Mouse (Mus musculus): ENCODE results near the gene 2010111I01Rik.
"Not testable (repeated sequence)": the region's sequence is repeated elsewhere in the genome, so short reads cannot be mapped to it uniquely, and the experiment has no call there.

The 2010111I01Rik gene

DNA sequence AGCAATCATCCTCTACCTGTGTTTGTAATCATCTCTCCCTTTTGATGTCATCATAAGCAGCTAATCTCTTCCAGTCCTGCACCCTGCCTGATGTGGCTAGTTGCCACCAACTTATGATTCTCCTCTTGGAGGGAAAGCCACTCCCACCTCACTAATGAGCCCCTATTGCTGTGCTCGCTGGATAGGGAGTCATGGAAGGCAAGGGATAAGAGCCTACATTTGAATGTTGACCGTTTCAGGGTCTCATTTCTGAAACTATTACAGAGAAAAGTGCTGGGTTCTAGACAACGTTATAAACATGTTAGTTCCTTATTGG, 109.9 kb downstream of the 2010111I01Rik start:
- DNase-seq (ENCODE audit: low read depth, low spot score): no peak

DNA sequence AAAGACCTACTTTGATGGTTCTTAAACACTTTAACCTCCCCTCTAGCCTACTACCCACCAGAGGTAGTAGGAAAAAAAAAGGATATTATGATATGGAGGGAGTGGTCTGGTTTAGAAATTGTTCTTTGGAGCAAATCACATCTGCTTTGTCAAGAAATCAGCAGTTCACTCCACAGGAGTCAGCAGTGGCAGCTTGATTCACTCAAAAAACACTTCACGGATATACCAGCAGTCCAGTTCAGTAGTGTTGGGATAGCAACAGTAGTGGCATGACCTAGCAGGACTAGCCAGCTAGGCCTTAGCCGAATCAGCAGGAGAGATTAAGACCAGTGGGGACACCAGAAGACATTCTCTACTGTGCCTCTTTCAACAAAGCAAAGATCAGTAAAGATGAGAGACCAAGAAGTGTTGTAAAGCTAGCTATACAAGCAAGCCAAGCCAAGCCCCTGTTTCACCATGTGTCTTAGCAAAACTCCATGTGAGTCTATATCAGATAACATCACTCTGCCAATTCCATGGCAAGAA, 110.7 kb downstream of the 2010111I01Rik start:
- no peak for DNase-seq (ENCODE audit: low read depth, low spot score)

DNA sequence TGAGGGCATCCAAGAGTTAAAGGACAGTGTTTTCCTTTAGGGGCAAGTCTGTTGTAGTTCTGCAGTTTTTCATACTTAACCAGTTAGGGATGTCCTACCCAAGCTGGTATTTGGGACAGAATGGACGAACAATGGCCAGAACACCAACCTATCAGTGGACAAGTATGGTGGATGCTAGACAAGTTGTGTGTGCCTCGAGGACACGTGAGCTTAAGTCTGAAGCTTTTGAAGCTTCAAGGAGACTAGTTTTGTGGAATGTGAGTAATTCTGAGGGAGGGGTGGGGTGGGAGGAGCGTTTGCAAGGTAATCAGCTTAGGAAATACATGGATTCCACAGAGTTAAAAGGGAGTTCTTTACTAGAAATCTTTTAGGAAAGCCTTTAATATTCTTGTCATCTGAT, 115.5 kb downstream of the 2010111I01Rik start:
- DNase-seq (ENCODE audit: low read depth, low spot score): no peak

DNA sequence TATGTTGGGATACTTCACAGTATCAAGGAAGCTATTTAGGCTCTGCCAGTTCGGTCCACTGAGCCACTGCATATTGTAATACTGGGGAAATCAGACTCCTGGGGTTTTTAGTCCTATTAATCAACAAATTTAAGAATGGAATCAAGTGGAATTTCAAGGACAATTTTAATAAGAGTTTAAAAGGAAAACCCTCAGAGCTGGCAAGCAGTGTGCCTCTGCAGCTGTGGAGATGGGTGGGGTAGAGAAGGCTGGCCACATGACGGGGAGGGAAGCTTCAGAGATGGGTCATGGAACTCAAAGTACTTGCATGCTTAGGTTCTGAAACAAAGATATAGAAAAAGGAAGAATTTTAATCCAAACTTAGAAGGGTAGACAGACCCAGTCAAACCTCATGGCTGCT, 116.1 kb downstream of the 2010111I01Rik start:
- no peak for DNase-seq (ENCODE audit: low read depth, low spot score)

DNA sequence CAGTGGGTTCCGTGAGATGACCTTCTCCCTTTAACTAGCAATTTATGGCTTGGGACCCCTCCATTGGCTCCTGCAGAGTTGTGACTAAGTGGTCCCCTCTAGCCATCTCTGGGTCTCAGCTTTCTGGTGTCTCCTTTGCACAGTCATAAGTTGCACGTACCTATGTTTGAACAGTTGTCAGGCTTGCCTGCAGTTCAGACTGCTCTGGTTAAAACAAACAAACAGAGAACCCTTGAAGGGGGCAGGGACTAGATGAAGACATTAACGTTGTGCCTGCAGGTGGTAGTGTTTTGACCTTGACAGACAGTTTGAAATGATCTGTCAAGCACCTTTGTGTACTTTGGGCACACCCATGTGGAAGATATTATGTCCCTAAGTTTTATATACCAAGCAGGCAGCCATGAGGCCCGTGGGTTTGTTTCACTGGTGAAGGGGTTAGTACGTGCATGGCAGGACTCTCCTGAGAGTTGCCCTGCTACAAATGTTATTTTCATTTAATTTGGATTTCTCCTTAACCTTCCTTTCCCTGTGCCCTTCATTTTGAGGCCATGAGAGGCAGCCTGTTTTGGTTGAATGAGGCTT, 118.0 kb downstream of the 2010111I01Rik start:
- no peak for DNase-seq (ENCODE audit: low read depth, low spot score)

DNA sequence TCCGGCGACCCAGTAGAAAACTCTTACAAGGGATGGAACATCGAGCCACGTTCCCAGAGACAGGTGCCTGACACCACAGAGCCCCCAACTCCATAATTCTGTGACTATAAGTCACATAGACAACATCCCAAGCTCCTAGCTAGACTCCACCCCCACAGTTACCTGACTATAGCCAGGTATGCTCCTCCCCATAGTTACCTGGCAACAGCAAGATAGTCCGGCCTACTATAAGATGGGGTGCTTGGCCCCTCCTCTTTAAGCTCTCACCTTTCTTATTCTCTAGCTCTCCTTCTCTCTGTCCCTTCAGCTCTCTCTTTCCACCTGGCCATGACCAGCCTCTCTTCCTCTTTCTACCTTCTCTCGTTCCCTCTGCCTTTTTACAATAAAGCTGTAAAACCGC, 118.4 kb downstream of the 2010111I01Rik start:
- DNase-seq (ENCODE audit: low read depth, low spot score): not testable (repeated sequence)

DNA sequence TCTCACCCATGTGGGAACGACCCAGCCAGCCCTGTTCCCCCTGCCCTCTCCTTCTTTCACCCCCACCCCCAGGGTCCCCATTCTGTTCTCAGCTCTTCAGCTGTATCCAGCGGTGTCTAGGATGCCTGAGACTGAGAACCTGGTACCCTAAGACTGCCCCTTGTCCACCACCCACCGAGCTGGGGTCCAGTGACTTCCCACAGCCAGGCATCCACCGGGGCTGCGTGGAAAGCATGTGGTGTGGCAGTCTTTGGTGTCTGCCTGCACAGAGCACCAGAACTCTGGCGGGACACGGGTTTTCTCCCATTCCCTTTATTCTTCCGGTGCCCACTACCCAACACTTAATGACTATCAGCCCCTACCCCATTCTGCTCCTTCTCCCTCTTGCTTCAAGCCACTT, 119.0 kb downstream of the 2010111I01Rik start:
- DNase-seq (ENCODE audit: low read depth, low spot score): no peak

DNA sequence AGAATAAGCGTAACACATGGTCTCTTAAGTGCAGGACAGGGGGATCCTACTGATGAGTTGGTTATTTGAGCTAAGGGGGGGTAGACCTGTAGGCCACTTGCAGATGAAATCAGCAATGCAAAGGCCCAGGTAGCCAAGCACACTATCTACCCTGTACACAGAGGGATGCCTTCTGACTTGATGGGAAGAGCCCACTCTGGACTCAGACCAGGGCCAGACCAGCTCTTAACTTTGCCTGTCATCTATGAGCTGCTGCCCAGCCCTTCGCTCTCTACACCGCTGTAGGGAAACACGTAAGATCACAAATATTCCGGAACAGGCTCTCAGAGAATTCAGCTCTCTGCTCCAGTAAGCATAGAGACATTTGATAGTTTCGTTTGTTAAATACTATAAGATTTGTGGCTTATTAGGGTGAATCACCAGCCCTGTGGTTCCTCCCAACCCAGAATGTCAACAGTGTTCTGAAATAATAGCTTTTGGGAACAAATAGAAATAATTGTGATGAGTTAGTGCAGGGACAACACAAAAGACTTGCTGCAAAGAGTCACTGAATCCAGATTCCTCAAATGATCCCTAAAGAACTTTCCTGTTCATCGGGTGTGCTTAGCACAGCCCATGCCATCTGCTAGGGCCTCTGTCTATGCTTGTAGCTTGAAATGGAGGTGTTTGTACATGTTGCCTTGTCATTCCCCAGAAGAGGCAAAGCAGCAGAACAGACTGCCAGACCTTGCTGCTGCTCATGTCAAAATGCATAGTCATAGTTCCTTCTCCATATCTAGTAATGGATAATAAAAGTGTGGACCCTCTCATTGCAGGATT, 123.4 kb downstream of the 2010111I01Rik start:
- no peak for DNase-seq (ENCODE audit: low read depth, low spot score)

DNA sequence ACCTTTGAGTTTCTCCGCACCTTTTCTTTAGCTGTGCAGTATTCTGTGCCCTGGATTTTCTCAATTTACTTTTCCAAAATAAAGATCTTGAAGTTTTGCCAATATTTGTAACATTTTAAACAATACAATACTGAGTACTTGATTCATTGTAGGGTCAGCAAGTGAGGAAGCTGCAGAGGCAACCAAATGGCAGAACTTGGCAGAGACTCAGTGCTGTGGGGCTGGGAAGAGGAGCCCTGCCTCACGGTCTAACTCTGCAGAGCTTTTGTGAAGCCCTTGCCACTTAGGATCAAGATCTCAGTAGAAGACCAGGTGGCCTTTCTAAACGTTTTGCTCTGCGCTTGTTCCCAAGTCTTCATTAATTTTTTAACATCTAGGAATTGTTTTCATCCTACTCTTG, 124.8 kb downstream of the 2010111I01Rik start:
- no peak for DNase-seq (ENCODE audit: low read depth, low spot score)

DNA sequence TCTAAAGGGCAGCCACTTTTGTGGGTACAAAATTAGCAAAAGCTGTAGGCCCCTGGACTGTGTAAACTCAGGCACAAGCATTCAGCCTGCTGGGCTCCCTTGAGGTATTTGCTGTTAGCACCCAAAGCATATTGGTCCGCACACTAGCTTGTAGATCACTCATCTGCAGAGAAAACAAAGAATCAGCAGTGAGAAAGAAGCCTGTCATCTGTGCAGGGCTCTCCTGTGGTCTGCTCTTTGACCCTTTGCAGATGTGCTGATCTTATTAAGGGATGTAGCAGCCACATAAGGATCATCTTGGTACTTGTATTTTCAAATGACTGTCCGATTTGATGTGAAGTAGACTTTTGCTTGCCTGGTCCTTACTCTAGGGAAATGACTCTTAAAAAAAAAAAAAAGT, 126.6 kb downstream of the 2010111I01Rik start:
- DNase-seq (ENCODE audit: low read depth, low spot score): no peak

DNA sequence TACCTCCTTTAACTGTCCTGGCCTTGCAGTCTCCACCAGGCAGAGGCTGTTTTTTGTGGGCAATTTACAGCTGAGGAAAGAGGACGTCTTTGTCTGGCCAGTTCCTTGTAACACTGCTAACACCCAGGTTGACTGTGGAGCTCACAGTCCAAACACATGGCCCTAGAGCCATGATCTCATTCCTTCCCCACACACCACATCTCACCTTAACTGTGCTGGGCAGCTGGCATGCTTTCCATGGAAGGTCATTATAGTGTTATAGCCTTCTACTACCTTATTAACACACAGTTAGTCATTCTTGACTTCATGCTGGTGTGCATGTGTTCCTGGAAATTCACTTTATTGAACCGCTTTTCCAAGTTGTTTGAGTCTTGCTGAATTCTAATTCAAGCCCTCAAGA, 127.6 kb downstream of the 2010111I01Rik start:
- no peak for DNase-seq (ENCODE audit: low read depth, low spot score)

DNA sequence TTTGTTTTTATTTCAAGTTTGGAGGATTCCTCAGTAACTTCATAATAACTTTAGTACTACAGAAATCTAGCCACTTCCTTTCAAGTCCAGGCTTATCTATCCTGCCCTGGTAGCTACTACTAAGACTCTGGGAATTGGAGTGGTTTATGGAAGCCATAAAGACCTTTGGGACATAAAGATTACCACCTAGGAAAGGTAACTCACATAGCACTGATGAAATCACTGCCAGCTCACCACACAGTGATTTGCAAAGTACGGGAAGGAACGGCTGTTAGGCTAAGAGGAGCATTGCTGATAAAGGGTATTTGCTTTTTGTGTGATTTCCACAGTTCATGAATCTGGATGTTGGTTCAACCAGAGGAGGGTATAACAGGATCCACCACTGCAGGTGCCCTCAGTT, 128.2 kb downstream of the 2010111I01Rik start:
- DNase-seq (ENCODE audit: low read depth, low spot score): no peak

DNA sequence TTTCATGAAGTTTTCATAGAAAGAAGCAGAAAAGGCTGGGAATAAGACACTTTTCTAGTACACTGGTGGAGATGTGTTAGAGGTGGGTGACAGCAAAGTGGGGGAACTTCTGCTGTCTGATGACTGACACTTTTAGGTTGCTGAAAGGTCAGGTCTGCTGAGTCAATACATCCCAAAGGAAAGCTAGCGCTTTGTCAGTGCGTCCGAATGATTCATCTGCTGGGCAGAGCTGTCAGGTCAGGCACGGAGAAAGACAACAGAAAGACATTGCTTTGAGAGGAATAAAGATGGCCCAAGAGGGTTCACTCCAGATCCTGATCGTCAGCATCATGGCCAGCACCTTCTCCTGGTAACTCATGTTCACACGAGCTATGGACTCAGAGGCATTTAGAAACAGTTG, 128.9 kb downstream of the 2010111I01Rik start:
- no peak for DNase-seq (ENCODE audit: low read depth, low spot score)

DNA sequence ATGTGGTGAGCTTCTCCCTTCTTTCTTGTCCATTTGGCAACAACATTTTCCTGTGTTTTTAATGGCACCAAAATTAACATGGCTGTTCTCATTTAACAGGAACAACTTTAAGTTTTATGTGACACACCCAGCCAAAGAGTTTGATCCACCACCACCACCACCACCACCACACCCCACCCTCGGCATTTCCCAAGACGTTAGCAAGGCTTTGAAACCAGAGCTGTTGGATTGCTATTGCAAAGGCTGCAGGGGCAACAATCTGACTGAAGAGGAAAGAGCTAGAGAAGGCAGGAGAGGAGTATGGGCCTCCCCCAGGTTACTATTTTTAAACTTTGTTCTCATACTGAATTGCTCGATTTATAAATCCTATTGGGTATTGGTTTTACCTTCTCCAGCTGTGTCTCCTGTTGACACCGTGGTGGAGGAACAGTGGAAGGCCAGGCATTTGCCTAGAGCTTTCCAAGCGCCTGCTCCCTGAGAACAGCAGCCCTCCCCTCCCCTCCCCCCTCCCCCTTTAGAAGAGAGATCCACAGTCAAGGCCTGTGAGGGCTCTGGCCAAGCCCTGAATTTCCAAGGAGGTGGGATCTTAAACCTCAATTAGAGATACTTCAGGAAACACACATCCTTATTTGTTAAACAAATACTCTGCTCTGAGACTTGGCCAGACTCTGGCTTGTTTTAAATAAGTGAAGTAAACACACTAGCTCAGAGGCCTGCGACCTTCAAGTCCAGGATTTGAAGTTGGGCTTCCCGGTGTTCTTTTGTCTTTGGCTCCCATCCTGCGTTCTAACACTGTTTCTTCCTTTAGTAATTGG, 129.8 kb downstream of the 2010111I01Rik start:
- peak; percentile 49 for DNase-seq (ENCODE audit: low read depth, low spot score)

DNA sequence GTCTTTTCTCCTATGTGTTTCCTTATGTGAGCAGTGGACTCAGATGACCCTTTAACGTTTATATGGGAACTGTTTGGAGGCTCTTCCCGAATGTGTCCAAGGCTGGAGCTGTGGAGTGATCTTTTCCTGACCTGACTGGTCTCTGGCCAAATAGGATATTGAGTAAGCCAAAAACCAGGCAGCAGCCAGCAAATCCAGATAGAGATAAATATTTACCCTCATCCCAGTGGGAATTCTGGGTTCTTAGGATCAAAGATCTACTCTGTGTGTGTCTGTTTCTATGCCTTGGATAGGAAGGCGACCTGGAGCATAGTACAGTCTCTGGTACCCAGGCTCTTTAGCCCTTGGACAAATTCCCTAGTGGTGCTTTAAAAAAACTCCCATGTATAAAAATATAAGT, 132.1 kb downstream of the 2010111I01Rik start:
- DNase-seq (ENCODE audit: low read depth, low spot score): no peak

DNA sequence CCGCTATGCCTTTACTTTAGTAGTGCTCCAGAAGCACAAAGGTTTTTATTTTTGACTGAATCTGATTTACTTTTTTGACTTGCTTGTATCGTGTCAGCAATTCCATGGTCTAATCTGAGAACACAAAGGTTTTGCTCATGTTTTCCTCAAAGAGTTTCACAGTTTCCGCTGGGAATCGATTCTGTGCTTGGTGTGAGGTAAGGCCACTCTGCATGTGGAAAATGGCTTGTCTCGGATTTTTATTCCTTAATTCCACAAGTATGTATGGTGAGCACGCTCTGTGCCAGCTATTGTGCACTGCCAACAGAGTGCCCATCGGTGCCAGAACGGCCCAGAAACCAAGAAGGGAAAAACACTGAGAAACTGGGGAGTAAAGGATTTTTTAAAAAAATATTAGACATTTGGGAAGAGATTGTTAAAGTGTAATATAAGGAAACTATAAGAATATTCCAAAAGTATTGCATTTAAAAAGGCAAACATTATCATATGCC, 132.8 kb downstream of the 2010111I01Rik start:
- no peak for DNase-seq (ENCODE audit: low read depth, low spot score)

DNA sequence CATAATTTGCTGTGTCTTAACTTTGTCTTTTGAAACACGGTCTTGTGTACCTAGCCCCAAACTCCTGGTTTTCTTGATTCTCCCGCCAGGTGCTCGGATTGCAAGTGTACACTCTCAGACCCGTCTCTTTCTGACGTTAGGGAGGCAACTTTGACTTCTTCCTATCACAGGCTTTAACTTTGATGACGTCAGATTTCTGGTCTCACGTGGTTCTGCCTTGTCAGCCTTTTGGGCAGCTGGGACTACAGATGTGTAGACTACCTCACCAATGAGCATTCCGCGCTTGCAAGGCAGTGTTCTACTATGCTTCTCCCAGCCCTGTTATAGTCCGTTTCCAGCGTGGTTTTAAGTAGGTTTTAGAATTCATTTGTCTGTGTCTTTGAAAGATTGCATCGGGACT, 137.1 kb downstream of the 2010111I01Rik start:
- no peak for DNase-seq (ENCODE audit: low read depth, low spot score)

DNA sequence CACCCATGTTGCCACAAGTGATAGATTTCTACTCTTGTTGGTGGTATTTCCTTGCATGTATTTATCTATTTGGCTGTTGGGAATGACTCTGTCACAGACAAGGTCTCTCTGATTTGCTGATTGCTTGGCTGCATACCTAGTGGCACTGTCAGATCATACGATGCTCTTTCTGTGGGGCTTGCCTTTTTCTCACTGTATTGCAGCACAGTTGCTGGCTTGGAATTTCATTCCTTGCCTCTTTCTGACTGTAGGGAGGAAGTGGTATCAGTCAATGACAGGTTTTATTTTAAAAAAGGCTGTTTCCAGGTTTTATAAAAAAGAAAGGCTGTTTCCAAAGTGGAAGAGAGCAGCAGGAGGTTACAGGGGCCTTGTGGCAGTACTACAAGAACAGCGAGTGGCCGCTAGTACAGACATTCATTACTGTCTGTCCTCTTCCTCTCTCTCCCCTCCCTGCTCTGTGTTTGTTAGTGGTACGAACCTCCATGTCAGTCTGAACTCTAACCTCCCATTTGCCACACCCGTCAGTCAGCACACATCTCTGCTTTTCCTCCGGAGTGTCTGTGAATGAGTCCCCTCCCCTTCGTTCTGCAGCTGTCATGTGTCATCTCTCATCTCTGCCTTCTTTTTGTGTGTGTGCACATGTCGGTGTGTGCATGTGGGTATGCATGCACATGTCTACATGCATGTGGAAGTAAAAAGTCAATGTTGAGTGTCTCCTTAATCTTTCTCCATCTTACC, 138.3 kb downstream of the 2010111I01Rik start:
- DNase-seq (ENCODE audit: low read depth, low spot score): no peak

DNA sequence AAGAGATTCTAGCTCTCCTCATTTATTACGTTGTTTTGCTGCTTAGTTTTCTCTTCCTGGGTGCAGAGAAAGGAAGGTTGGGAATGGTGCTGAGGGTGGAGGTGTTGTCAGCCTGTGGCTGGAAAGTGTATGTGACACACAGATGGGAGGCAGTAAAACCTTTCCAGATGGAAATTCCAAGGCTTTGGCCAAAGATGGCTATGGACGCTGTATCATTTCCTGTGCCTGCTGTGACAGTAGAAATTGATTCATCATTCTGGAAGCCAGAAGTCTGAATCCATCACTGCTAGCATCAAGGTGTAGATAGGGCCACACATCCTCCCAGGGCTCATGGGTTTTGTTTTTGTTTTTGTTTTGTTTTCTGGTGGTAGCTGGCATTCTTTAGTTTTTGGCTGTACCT, 141.9 kb downstream of the 2010111I01Rik start:
- DNase-seq (ENCODE audit: low read depth, low spot score): no peak

DNA sequence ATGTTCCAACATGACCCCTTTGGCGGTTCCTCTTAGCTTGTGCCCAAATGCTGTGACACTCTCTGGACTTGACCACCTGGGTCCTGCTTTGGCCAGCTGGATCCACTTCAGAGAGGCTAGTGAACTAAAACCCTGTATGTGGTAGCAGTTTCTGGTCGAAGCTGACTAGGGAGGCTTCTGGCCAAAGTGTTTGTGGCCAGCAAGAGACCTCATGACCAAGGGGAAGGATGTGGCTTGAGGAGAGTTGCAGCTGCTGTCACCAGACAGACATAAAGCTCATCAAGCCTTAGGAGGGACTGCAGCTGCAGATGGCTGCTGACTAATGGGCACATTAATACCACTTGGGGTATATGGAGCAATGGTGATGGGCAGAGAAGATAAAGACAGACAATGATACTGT, 143.9 kb downstream of the 2010111I01Rik start:
- no peak for DNase-seq (ENCODE audit: low read depth, low spot score)

DNA sequence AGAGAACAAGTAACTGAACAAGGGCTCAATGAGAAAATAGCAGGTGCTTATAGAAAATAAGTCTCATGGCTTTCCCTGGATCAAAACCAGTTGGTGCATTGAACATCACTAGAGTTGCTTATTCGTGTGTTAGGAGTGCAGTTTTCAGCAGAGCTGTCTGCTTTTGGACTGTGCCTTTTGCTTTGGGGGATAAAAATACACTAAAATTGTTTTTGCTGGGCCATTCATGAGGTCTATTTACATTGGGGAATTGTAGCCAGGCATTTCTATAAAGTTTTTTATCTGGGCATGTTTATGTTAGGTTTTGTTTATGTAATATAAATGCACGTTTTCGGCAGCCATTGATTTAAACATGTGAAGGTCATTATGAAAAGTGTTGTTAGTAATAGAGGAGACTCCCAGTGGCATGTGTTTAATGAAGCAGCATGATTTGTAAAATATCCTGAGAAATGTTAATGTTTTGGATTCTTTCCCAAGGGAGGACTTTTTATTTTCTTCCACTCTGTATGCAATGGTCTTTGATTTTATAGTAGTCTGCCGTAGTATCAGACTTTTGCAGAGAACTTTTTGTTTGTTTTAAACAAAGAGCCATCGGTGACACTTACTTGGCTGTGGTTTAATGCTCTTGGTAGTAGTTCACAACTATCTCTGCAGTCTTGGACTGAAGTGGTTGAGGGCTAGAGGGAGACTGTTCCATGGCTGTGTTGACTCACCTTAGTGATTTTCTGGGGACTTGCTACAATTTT, 146.8 kb downstream of the 2010111I01Rik start:
- no peak for DNase-seq (ENCODE audit: low read depth, low spot score)

Data from WW6 (cell line).